Mouse (Mus musculus) left cerebral cortex, postnatal 25 days (tissue): ENCODE measurements around the gene Btbd35f19. TPM values are rescaled to one million over a fixed set of nuclear protein-coding genes. Genes with fewer than 3 reads are reported as not detected.
A peak's percentile ranks its signal among the peaks of the same experiment; 100 is the strongest.
"Not testable (repeated sequence)": the region's sequence is repeated elsewhere in the genome, so short reads cannot be mapped to it uniquely, and the experiment has no call there.

Experiments used
- DNase-seq, 2 experiments: peaks; one replicate each; pipeline ENCODE4 v3.0.0; 2022; ENCODE audit warnings: low spot score in 2 of 2, mixed read lengths in 1 of 2
- intact Hi-C: fragments of 180-260 bp; cut with DNase I; formaldehyde crosslinking; loops from one replicate; pipeline ENCODE4 v1.15.1; 2025
- total RNA-seq, 2 experiments: library from RNA; stranded (reverse); gene quantifications; 2 replicates each; pipeline ENCODE4 v1.2.3; 2021

Gene Btbd35f19
- not detected for total RNA-seq

- intact Hi-C loops, DNase-seq: not testable (repeated sequence)
Measured at GRCm38 (mm10) chrX:31383818-31384217, at the start of gene Btbd35f19. Btbd35f19 (minus strand) TSS chrX:31383918.

GRCm38 (mm10) chrX:31341924-31342323 is 41.8 kb downstream of the Btbd35f19 start:
- DNase-seq: peak in 1 of 2 experiments; percentile 0
- intact Hi-C loops: not testable (repeated sequence)

- intact Hi-C loops, DNase-seq: not testable (repeated sequence)
Measured at GRCm38 (mm10) chrX:31336154-31336553, 47.6 kb downstream of the Btbd35f19 start, which contains the start of gene Btbd35f26. Btbd35f26 (plus strand) TSS chrX:31336454.

Other genes starting within 250 kb of the Btbd35f19 start
- not detected for gene Spin2f, start 130.0 kb downstream of the Btbd35f19 start, total RNA-seq
- gene Btbd35f26, start 47.5 kb downstream of the Btbd35f19 start, total RNA-seq: not detected
- not detected for gene Gm21883, start 190.4 kb upstream of the Btbd35f19 start, total RNA-seq
- gene Spin2e, start 235.0 kb upstream of the Btbd35f19 start, total RNA-seq: not detected